Mouse (Mus musculus) MEL (cell line): ENCODE data around the gene Olfr1426. TPM values are rescaled to one million over a fixed set of nuclear protein-coding genes. Genes with fewer than 3 reads are reported as not detected.
"Not testable (repeated sequence)": the region's sequence is repeated elsewhere in the genome, so short reads cannot be mapped to it uniquely, and the experiment has no call there.

Experiments
- DNase-seq: peaks from one replicate; pipeline ENCODE4 v3.0.0; 2011; ENCODE audit warnings: low read depth, low spot score
- H3K27ac ChIP-seq: 2 replicates; pipeline ENCODE4 v1.5.1; 2012; ENCODE audit warnings: low read depth, mild to moderate bottlenecking, control low read depth, low read length, moderate library complexity; ENCODE audit not compliant: control insufficient read depth
- H3K27me3 ChIP-seq, 2 experiments: fragments of 150-350 bp in 1 of 2; sonication (generic) in 1 of 2; 2 replicates each; pipeline ENCODE4 v1.6.1; 2012; ENCODE audit warnings: low read length in 2 of 2, mild to moderate bottlenecking in 2 of 2, improper control_type of control experiment in 1 of 2, moderate library complexity in 1 of 2; ENCODE audit not compliant: insufficient read depth in 2 of 2, control insufficient read depth in 1 of 2
- H3K36me3 ChIP-seq, 2 experiments: 2 replicates each; pipeline ENCODE4 v1.6.1; 2012 to 2014; ENCODE audit warnings: low read length in 2 of 2, improper control_type of control experiment in 1 of 2, inconsistent platforms in 1 of 2, mild to moderate bottlenecking in 1 of 2; ENCODE audit not compliant: insufficient read depth in 2 of 2, control insufficient read depth in 1 of 2
- H3K4me1 ChIP-seq, 2 experiments: fragments of 150-350 bp in 1 of 2; sonication (generic) in 1 of 2; 2 replicates each; pipeline ENCODE4 v1.6.1; 2012; ENCODE audit warnings: low read length in 2 of 2, improper control_type of control experiment in 1 of 2, mild to moderate bottlenecking in 1 of 2; ENCODE audit not compliant: insufficient read depth in 2 of 2, control insufficient read depth in 1 of 2
- H3K4me3 ChIP-seq, 2 experiments: fragments of 150-350 bp in 1 of 2; sonication (generic) in 1 of 2; 2 replicates each; pipeline ENCODE4 v1.5.1; 2012; ENCODE audit warnings: low read depth in 2 of 2, low read length in 2 of 2, mild to moderate bottlenecking in 2 of 2, moderate library complexity in 2 of 2, control low read depth in 1 of 2, improper control_type of control experiment in 1 of 2; ENCODE audit not compliant: control insufficient read depth in 1 of 2, insufficient read depth in 1 of 2
- H3K79me2 ChIP-seq: 2 replicates; pipeline ENCODE4 v1.6.1; 2012; ENCODE audit warnings: mild to moderate bottlenecking, low read length, moderate library complexity; ENCODE audit not compliant: control insufficient read depth, poor library complexity, insufficient read depth
- H3K9ac ChIP-seq: 2 replicates; pipeline ENCODE4 v1.6.1; 2012; ENCODE audit warnings: low read depth, mild to moderate bottlenecking, control low read depth, low read length, moderate library complexity; ENCODE audit not compliant: control insufficient read depth, poor library complexity, severe bottlenecking
- H3K9me3 ChIP-seq: fragments of 150-350 bp; sonication (generic); replicated peaks from 2 replicates; pipeline ENCODE4 v1.6.1; 2012; ENCODE audit warnings: mild to moderate bottlenecking, low read length, improper control_type of control experiment, moderate library complexity; ENCODE audit not compliant: insufficient read depth
- GABPA ChIP-seq: IDR thresholded peaks from 2 replicates; pipeline ENCODE4 v1.6.1; 2012; ENCODE audit warnings: low read depth, mild to moderate bottlenecking, inconsistent platforms, low read length, improper control_type of control experiment, moderate library complexity
- GATA1 ChIP-seq: IDR thresholded peaks from 2 replicates; pipeline ENCODE4 v1.6.1; 2011; ENCODE audit warnings: low read depth, low read length, improper control_type of control experiment
- KAT2A ChIP-seq: conservative IDR thresholded peaks from 2 replicates; pipeline ENCODE4 v1.6.1; 2012; ENCODE audit warnings: low read depth, low read length, improper control_type of control experiment, inconsistent platforms
- RAD21 ChIP-seq: IDR thresholded peaks from 2 replicates; pipeline ENCODE4 v1.6.1; 2011; ENCODE audit warnings: mild to moderate bottlenecking, low read depth, low read length, improper control_type of control experiment
- SIN3A ChIP-seq: IDR thresholded peaks from 2 replicates; pipeline ENCODE4 v1.6.1; 2012; ENCODE audit warnings: low read length, improper control_type of control experiment, inconsistent platforms
- TAL1 ChIP-seq: IDR thresholded peaks from 2 replicates; pipeline ENCODE4 v1.6.1; 2012; ENCODE audit warnings: mild to moderate bottlenecking, inconsistent platforms, low read length, moderate library complexity, mixed read lengths
- ZC3H11A ChIP-seq: IDR thresholded peaks from 2 replicates; pipeline ENCODE4 v1.6.1; 2012; ENCODE audit warnings: low read depth, mild to moderate bottlenecking, inconsistent platforms, low read length, improper control_type of control experiment
- ZMIZ1 ChIP-seq: IDR thresholded peaks from 2 replicates; pipeline ENCODE4 v1.6.1; 2012; ENCODE audit warnings: low read depth, mild to moderate bottlenecking, inconsistent platforms, low read length, improper control_type of control experiment, moderate library complexity
- polyA plus RNA-seq, 2 experiments: library from polyadenylated mRNA; stranded (reverse) in 1 of 2; unstranded in 1 of 2; fragments of >175 nt in 1 of 2; fragments of >200 nt in 1 of 2; gene quantifications; 2 replicates each; pipeline versions ENCODE4 v1.2.1 to v1.2.4; 2012; ENCODE audit warnings: low replicate concordance in 2 of 2, low read depth in 1 of 2; ENCODE audit not compliant: insufficient read length in 2 of 2, insufficient read depth in 1 of 2, missing spikeins in 1 of 2
- total RNA-seq: library from RNA; depleted of rRNA; stranded (reverse); fragments of 300-350 nt; gene quantifications from 2 replicates; pipeline ENCODE4 v1.2.3, GENCODE M21; 2012

The Olfr1426 gene
- total and polyA plus RNA-seq, 3 experiments = not detected

DNA sequence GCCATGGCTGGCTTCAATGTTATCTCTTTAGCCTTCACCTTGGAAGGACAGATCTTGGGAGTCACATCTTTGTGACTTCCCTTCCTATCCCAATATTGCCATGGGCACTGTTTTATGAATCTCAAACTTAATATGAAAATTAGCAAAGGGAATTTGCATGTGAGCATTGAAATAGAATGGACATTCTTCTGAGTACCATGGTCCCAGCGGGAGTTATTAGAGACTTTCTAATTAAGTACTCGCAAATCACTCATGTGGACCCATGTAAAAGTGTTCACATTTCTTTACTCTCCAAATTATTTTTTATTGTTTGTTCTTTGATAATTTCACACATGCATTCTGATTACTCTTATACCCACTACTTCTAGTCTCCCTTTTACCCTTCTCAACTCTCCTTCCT is 11.4 kb upstream of the Olfr1426 start, which contains the start of gene Olfr1427:
Gene Olfr1427 (minus strand): TSS at position 101 of the 400 bp plus-strand sequence.
- Histone ChIP-seq H3K4me1 (no peaks in the 10 kb centered on the region), H3K79me2 (no peaks in the 10 kb centered on the region), H3K36me3 (no peaks in the 10 kb centered on the region), H3K9me3 (no peaks in the 10 kb centered on the region), H3K9ac (no peak within 1 kb of the TSS), H3K27me3 (0 out of 4 replicates have a peak, but pooled peaks cover 0 to 1% of the 10 kb centered on the region in 2 experiments), H3K27ac (no peak within 1 kb of the TSS), H3K4me3 (no peak within 1 kb of the TSS)
- no peak for DNase-seq
- no peak for TF ChIP-seq KAT2A
- no peak for TF ChIP-seq GABPA
- no peak for TF ChIP-seq GATA1
- no peak for TF ChIP-seq RAD21
- TF ChIP-seq ZMIZ1 = no peak
- no peak for TF ChIP-seq TAL1
- TF ChIP-seq ZC3H11A = no peak
- no peak for TF ChIP-seq SIN3A

- not testable (repeated sequence) for H3K4me1 ChIP-seq, H3K27ac ChIP-seq, H3K4me3 ChIP-seq, H3K9me3 ChIP-seq, H3K79me2 ChIP-seq, DNase-seq, H3K27me3 ChIP-seq, H3K36me3 ChIP-seq, H3K9ac ChIP-seq
These were observed 14.2 kb downstream of the Olfr1426 start, which contains the start of gene Olfr1425 for GRCm38 (mm10) chr19:12077631-12078030. TSS of gene Olfr1425 (minus strand) at chr19:12077731.

DNA sequence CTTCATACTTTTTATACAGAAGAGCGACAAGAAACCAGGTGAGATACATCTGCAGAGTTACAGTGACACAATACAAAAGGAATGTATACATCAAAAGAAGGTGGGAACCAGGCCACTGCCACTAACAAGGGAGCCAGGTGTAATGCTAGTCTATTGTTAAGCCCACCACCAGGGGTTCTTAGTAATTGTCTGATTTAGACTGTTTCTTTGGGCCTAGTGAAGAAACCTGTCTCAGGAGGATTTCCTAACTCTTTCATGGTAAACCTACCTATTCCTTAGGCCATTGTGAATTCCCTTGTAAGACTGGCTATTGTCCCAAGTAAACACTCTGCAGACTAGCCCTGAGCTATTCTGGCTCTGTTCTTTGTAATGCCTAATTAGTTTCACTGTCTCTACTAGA is 22.3 kb downstream of the Olfr1426 start:
- H3K9ac ChIP-seq = not testable (repeated sequence)

DNA sequence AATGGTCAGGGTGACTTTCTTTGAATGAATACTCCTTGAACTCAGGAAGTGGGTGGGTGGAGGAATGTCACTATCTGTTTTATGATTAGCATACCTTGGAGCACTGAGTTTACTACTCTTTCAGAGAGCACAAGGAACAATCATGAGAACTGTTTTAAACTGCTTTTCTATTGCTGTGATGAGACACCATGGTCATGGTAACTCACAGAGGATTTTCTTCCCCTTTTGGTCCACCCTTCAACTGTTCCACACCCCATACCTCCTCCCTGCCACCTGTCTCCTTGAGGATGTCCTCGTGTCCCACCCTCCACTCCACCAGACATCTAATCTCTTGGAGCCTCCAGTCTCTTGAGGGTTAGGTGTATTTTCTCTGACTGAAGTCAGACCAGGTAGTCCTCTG is 24.0 kb downstream of the Olfr1426 start:
- not testable (repeated sequence) for H3K27ac ChIP-seq, H3K27me3 ChIP-seq

More for the DNA sequence above, 22.3 kb downstream of the Olfr1426 start:
- H3K79me2 ChIP-seq, H3K36me3 ChIP-seq, H3K4me1 ChIP-seq, H3K27ac ChIP-seq, DNase-seq, H3K9me3 ChIP-seq, H3K27me3 ChIP-seq, H3K4me3 ChIP-seq: not testable (repeated sequence)

GRCm38 (mm10) chr19:12062582-12062981 is 29.2 kb downstream of the Olfr1426 start, which contains the start of gene Olfr1424:
TSS of gene Olfr1424 (minus strand) at chr19:12062682.
- not testable (repeated sequence) for H3K27ac ChIP-seq, H3K9ac ChIP-seq, H3K79me2 ChIP-seq, DNase-seq, H3K4me3 ChIP-seq, H3K27me3 ChIP-seq, H3K9me3 ChIP-seq, H3K4me1 ChIP-seq, H3K36me3 ChIP-seq

More for the DNA sequence above, 24.0 kb downstream of the Olfr1426 start:
- H3K79me2 ChIP-seq, H3K9ac ChIP-seq, H3K4me1 ChIP-seq, H3K36me3 ChIP-seq, H3K9me3 ChIP-seq, DNase-seq, H3K4me3 ChIP-seq: not testable (repeated sequence)
